Comparison of ENCODE assay signal across 30 mouse cellular contexts in the genomic region with DNA sequence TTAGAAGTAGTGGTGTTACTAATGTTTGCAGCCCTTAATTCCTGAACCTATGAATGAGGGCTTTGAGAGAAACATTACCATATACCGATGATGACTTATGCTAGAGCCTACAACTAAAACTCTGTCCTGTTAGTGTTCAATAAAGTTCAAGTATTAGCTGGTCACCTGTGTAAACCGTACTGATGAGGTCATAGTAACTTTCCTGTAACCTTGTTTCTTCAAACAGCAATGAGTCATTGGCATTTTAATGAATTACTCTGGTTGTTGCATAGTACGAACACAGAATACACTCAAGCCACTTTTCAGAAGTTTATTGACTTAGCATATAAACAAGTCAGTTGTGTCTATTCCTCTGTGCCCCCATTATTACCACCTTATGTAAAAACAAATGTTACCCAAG.
"Had no signal": no experiment of that assay in that cellular context is flagged by ENCODE, and none has a peak within 500 bp of the region (broad histone marks: within the 10 kb centered on the region; RNA-seq: fewer than 3 reads in every experiment).

No protein-coding gene starts in this region.

- DNase-seq: left cerebral cortex, postnatal 4 days; liver; liver, embryonic 13.5 days; lung, adult 18-20 months; lung, adult 2 months; lung, embryonic 14.5 days; lung, postnatal 10 days; lung, postnatal 14 days; lung, postnatal 36 days; lung, postnatal 4 days; midbrain, embryonic 14.5 days had no signal

- H3K27me3 ChIP-seq: limb, embryonic 12.5 days; limb, embryonic 13.5 days; limb, embryonic 15.5 days; liver, embryonic 13.5 days; liver, embryonic 15.5 days; lung, embryonic 15.5 days; megakaryocyte, embryonic 14.5 days; midbrain, embryonic 12.5 days; midbrain, embryonic 13.5 days; midbrain, embryonic 15.5 days; neural tube, embryonic 12.5 days had no signal

- H3K4me2 ChIP-seq: limb, embryonic 12.5 days; limb, embryonic 13.5 days; limb, embryonic 15.5 days; liver, embryonic 11.5 days; liver, embryonic 13.5 days; liver, embryonic 15.5 days; lung, embryonic 14.5 days; lung, embryonic 15.5 days; midbrain, embryonic 11.5 days; midbrain, embryonic 12.5 days; midbrain, embryonic 13.5 days; midbrain, embryonic 15.5 days; neural tube, embryonic 12.5 days had no signal

- H3K9ac ChIP-seq: limb, embryonic 12.5 days; limb, embryonic 13.5 days; limb, embryonic 15.5 days; liver, embryonic 13.5 days; liver, embryonic 14.5 days; liver, embryonic 15.5 days; lung, embryonic 14.5 days; lung, embryonic 15.5 days; midbrain, embryonic 12.5 days; midbrain, embryonic 13.5 days; midbrain, embryonic 15.5 days; neural tube, embryonic 12.5 days had no signal

- H3K36me3 ChIP-seq: liver, embryonic 13.5 days; liver, embryonic 15.5 days had no signal

- ATAC-seq: lung, postnatal 0 days; midbrain, embryonic 13.5 days; midbrain, embryonic 15.5 days; midbrain, embryonic 16.5 days had no signal

- H3K4me3 ChIP-seq: limb, embryonic 10.5 days; limb, embryonic 12.5 days; limb, embryonic 13.5 days; limb, embryonic 15.5 days; liver, embryonic 13.5 days; liver, embryonic 15.5 days; lung, embryonic 15.5 days; midbrain, embryonic 10.5 days; midbrain, embryonic 12.5 days; midbrain, embryonic 13.5 days; midbrain, embryonic 15.5 days; myocyte; neural tube, embryonic 12.5 days had no signal

- H3K27ac ChIP-seq: limb, embryonic 10.5 days; limb, embryonic 12.5 days; limb, embryonic 15.5 days; liver, embryonic 13.5 days; liver, embryonic 14.5 days; liver, embryonic 15.5 days; lung, embryonic 15.5 days; macrophage; midbrain, embryonic 10.5 days; midbrain, embryonic 12.5 days; midbrain, embryonic 13.5 days; midbrain, embryonic 15.5 days; neural tube, embryonic 12.5 days had no signal

- H3K9me3 ChIP-seq: limb, embryonic 10.5 days; limb, embryonic 12.5 days; limb, embryonic 13.5 days; limb, embryonic 15.5 days; liver, embryonic 13.5 days; liver, embryonic 15.5 days; lung, embryonic 15.5 days; megakaryocyte, embryonic 14.5 days; midbrain, embryonic 10.5 days; midbrain, embryonic 12.5 days; midbrain, embryonic 13.5 days; midbrain, embryonic 15.5 days; neural tube, embryonic 12.5 days had no signal

- H3K4me1 ChIP-seq: limb, embryonic 10.5 days; limb, embryonic 12.5 days; limb, embryonic 13.5 days; limb, embryonic 15.5 days; liver, embryonic 15.5 days; lung, embryonic 15.5 days; midbrain, embryonic 10.5 days; midbrain, embryonic 12.5 days; midbrain, embryonic 13.5 days; midbrain, embryonic 15.5 days; neural tube, embryonic 12.5 days had no signal
